Mouse (Mus musculus) heart, adult 11 months (tissue): ENCODE results near the gene Notch2.

Source experiments
- DNase-seq: peaks from one replicate; pipeline ENCODE4 v3.0.0; 2022

The Notch2 gene

GRCm38 (mm10) chr3:98079601-98080215, 66.4 kb downstream of the Notch2 start:
- no peak for DNase-seq

- DNase-seq = no peak
Observed at GRCm38 (mm10) chr3:98080630-98081029, 67.3 kb downstream of the Notch2 start.

GRCm38 (mm10) chr3:98082188-98082587, 68.9 kb downstream of the Notch2 start:
- DNase-seq = no peak

GRCm38 (mm10) chr3:98082972-98083371, 69.6 kb downstream of the Notch2 start:
- no peak for DNase-seq

- DNase-seq = peak; percentile 88
Observed at GRCm38 (mm10) chr3:98084061-98084655, 70.8 kb downstream of the Notch2 start.

GRCm38 (mm10) chr3:98084870-98085269, 71.5 kb downstream of the Notch2 start:
- DNase-seq = no peak

- peak; percentile 96 for DNase-seq
Observed at GRCm38 (mm10) chr3:98085812-98086268, 72.5 kb downstream of the Notch2 start.

- peak; percentile 86 for DNase-seq
Observed at GRCm38 (mm10) chr3:98086441-98086840, 73.1 kb downstream of the Notch2 start.

GRCm38 (mm10) chr3:98086860-98087259, 73.5 kb downstream of the Notch2 start:
- DNase-seq = peak; percentile 89

- peak; percentile 74 for DNase-seq
Observed at GRCm38 (mm10) chr3:98087551-98087950, 74.2 kb downstream of the Notch2 start.

- DNase-seq = peak; percentile 84
Observed at GRCm38 (mm10) chr3:98089702-98090101, 76.4 kb downstream of the Notch2 start.

- DNase-seq = no peak
Observed at GRCm38 (mm10) chr3:98090129-98090528, 76.8 kb downstream of the Notch2 start.

GRCm38 (mm10) chr3:98092680-98093370, 79.5 kb downstream of the Notch2 start:
- peak; percentile 87 for DNase-seq

- peak; percentile 80 for DNase-seq
Observed at GRCm38 (mm10) chr3:98093954-98094353, 80.6 kb downstream of the Notch2 start.

- peak; percentile 86 for DNase-seq
Observed at GRCm38 (mm10) chr3:98094629-98095583, 81.6 kb downstream of the Notch2 start.

GRCm38 (mm10) chr3:98096981-98097380, 83.7 kb downstream of the Notch2 start:
- DNase-seq = peak; percentile 91

- DNase-seq = peak; percentile 90
Observed at GRCm38 (mm10) chr3:98098676-98099075, 85.3 kb downstream of the Notch2 start.

- peak; percentile 87 for DNase-seq
Observed at GRCm38 (mm10) chr3:98099287-98099686, 86.0 kb downstream of the Notch2 start.

GRCm38 (mm10) chr3:98101541-98101940, 88.2 kb downstream of the Notch2 start:
- DNase-seq = no peak

- no peak for DNase-seq
Observed at GRCm38 (mm10) chr3:98104851-98105471, 91.6 kb downstream of the Notch2 start.

- no peak for DNase-seq
Observed at GRCm38 (mm10) chr3:98105496-98105895, 92.2 kb downstream of the Notch2 start.

GRCm38 (mm10) chr3:98106115-98106514, 92.8 kb downstream of the Notch2 start:
- DNase-seq = no peak
